Mouse (Mus musculus) liver, postnatal 0 days (tissue): ENCODE measurements at regions not wholly inside any gene's neighbourhood (a gene's known extent, or its start where the extent isn't known, plus 50 kb on each side); places are given as distances from the start of the nearest gene placed in this dataset.
"Not testable (repeated sequence)": the region's sequence is repeated elsewhere in the genome, so short reads cannot be mapped to it uniquely, and the experiment has no call there.

Experiments
- ATAC-seq: fragments of 200-750 bp; cut with Nextera tagmentation; 2 replicates; pipeline ENCODE4 v1.8.0; 2017; ENCODE audit warnings: mild to moderate bottlenecking, moderate library complexity
- DNase-seq: peaks from one replicate; pipeline ENCODE4 v3.0.0-alpha.2; 2016
- H3K27ac ChIP-seq: fragments of 300-500 bp; sonication (generic); 2 replicates; pipeline ENCODE4 v1.5.1; 2014; ENCODE audit warnings: antibody characterized with exemption, moderate library complexity, mild to moderate bottlenecking, low read depth
- H3K27me3 ChIP-seq: fragments of 300-500 bp; sonication (generic); 2 replicates; pipeline ENCODE4 v1.6.1; 2014; ENCODE audit warnings: low read length, control low read depth, mixed read lengths; ENCODE audit not compliant: insufficient read depth
- H3K36me3 ChIP-seq: fragments of 300-500 bp; sonication (generic); replicated peaks from 2 replicates; pipeline ENCODE4 v1.6.1; 2014; ENCODE audit warnings: mild to moderate bottlenecking, control low read depth, low read length, moderate library complexity, mixed read lengths; ENCODE audit not compliant: insufficient read depth
- H3K4me1 ChIP-seq: fragments of 300-500 bp; sonication (generic); 2 replicates; pipeline ENCODE4 v1.6.1; 2014; ENCODE audit warnings: antibody characterized with exemption, mild to moderate bottlenecking, control low read depth; ENCODE audit not compliant: insufficient read depth
- H3K4me2 ChIP-seq: fragments of 300-500 bp; sonication (generic); 2 replicates; pipeline ENCODE4 v1.6.1; 2014; ENCODE audit warnings: low read depth, mild to moderate bottlenecking, low read length, moderate library complexity, mixed read lengths
- H3K4me3 ChIP-seq: fragments of 300-500 bp; sonication (generic); 2 replicates; pipeline ENCODE4 v1.5.1; 2014; ENCODE audit warnings: low read depth, low read length
- H3K9ac ChIP-seq: fragments of 300-500 bp; sonication (generic); replicated peaks from 2 replicates; pipeline ENCODE4 v1.6.1; 2014; ENCODE audit warnings: mild to moderate bottlenecking, moderate library complexity
- H3K9me3 ChIP-seq: fragments of 300-500 bp; sonication (generic); 2 replicates; pipeline ENCODE4 v1.6.1; 2016; ENCODE audit warnings: mild to moderate bottlenecking, control low read depth, low read length, mixed read lengths
- CTCF ChIP-seq: sonication (generic); IDR thresholded peaks from 2 replicates; pipeline ENCODE4 v1.5.1; 2016; ENCODE audit warnings: antibody characterized with exemption, low read depth
- EP300 ChIP-seq: IDR thresholded peaks from 2 replicates; pipeline ENCODE4 v1.6.1; 2016; ENCODE audit warnings: antibody characterized with exemption, low read depth, mild to moderate bottlenecking
- WGBS: fragments of 180-500 bp; shearing (Covaris S2); extraction: QIAGEN DNeasy Blood & Tissue Kit; methylation state at CpG from one replicate; pipeline ENCODE4 v1.1.7; 2014; ENCODE audit not compliant: insufficient replicate concordance; 5-methylcytosine and 5-hydroxymethylcytosine counted together

GRCm38 (mm10) chr15:8781159-8782130, 70.9 kb upstream of the Slc1a3 start:
- ATAC-seq (no peak), DNase-seq (no peak)
- TF ChIP-seq CTCF (no peak), EP300 (no peak)
- WGBS: 84% methylated on average over 28 of the region's 28 CpGs
- Histone ChIP-seq H3K27me3 (no peaks in the 10 kb centered on the region), H3K27ac (no peak overlapping the region), H3K4me1 (no peaks in the 10 kb centered on the region), H3K4me3 (no peak overlapping the region), H3K9me3 (no peaks in the 10 kb centered on the region), H3K36me3 (no peaks in the 10 kb centered on the region), H3K4me2 (no peak overlapping the region), H3K9ac (no peak overlapping the region)

GRCm38 (mm10) chr15:8780371-8780866, 69.9 kb upstream of the Slc1a3 start:
- Histone ChIP-seq H3K36me3 (no peaks in the 10 kb centered on the region), H3K27me3 (no peaks in the 10 kb centered on the region), H3K9me3 (no peaks in the 10 kb centered on the region), H3K4me1 (no peaks in the 10 kb centered on the region), H3K27ac (no peak overlapping the region), H3K4me2 (no peak overlapping the region), H3K4me3 (no peak overlapping the region), H3K9ac (no peak overlapping the region)
- ATAC-seq (no peak), DNase-seq (no peak)
- 74% methylated on average over 5 of the region's 5 CpGs for WGBS
- TF ChIP-seq CTCF: no peak
- TF ChIP-seq EP300: no peak

- peak; percentile 97 for TF ChIP-seq EP300
- TF ChIP-seq CTCF: no peak
- Histone ChIP-seq H3K9me3 (no peaks in the 10 kb centered on the region), H3K4me3 (no peak overlapping the region), H3K27ac (no peak overlapping the region), H3K9ac (no peak overlapping the region), H3K27me3 (no peaks in the 10 kb centered on the region), H3K36me3 (no peaks in the 10 kb centered on the region), H3K4me2 (no peak overlapping the region), H3K4me1 (no peaks in the 10 kb centered on the region)
- DNase-seq (no peak), ATAC-seq (peak; percentile 59)
- whole genome bisulfite sequencing: 67% methylated on average over 16 of the region's 16 CpGs
These were observed 57.3 kb upstream of the Slc1a3 start for GRCm38 (mm10) chr15:8767624-8768571.

GRCm38 (mm10) chr15:8766208-8766607, 55.6 kb upstream of the Slc1a3 start:
- not testable (repeated sequence) for H3K9ac ChIP-seq, H3K36me3 ChIP-seq, H3K4me2 ChIP-seq, DNase-seq, H3K27ac ChIP-seq, H3K27me3 ChIP-seq, H3K4me1 ChIP-seq, H3K9me3 ChIP-seq, ATAC-seq, H3K4me3 ChIP-seq
- TF ChIP-seq EP300: peak; percentile 72

- Histone ChIP-seq H3K4me1 (peaks cover 9% of the 10 kb centered on the region), H3K4me2 (peak overlapping the region; percentile 52), H3K27ac (peak overlapping the region; percentile 73), H3K27me3 (no peaks in the 10 kb centered on the region), H3K9ac (0 out of 2 replicates have a peak overlapping the region, but pooled peaks have one; percentile 9), H3K4me3 (no peak overlapping the region), H3K36me3 (no peaks in the 10 kb centered on the region), H3K9me3 (no peaks in the 10 kb centered on the region)
- peak; percentile 87 for TF ChIP-seq EP300
- TF ChIP-seq CTCF: no peak
- 23% methylated on average over 9 of the region's 9 CpGs for WGBS
- DNase-seq (peak; percentile 34), ATAC-seq (peak; percentile 85)
These were observed 51.2 kb upstream of the Slc1a3 start for GRCm38 (mm10) chr15:8761741-8762271.

GRCm38 (mm10) chr15:8761132-8761531, 50.6 kb upstream of the Slc1a3 start:
- H3K4me2 ChIP-seq: 0 out of 2 replicates have a peak overlapping the region, but pooled peaks have one; percentile 52
- TF ChIP-seq CTCF (no peak), EP300 (peak; percentile 88)
- no peaks in the 10 kb centered on the region for H3K9me3 ChIP-seq
- DNase-seq: peak; percentile 31
- H3K9ac ChIP-seq: no peak overlapping the region
- H3K36me3 ChIP-seq: no peaks in the 10 kb centered on the region
- WGBS: 50% methylated on average over 5 of the region's 5 CpGs
- H3K4me3 ChIP-seq: no peak overlapping the region
- ATAC-seq: peak; percentile 96
- H3K27ac ChIP-seq: peak overlapping the region; percentile 73
- H3K27me3 ChIP-seq: no peaks in the 10 kb centered on the region
- H3K4me1 ChIP-seq: peaks cover 9% of the 10 kb centered on the region
